Mouse (Mus musculus): Measurements from ENCODE around the gene Gm7029. TPM values are rescaled to one million over a fixed set of nuclear protein-coding genes. Genes with fewer than 3 reads are reported as not detected.
"Not testable (repeated sequence)": the region's sequence is repeated elsewhere in the genome, so short reads cannot be mapped to it uniquely, and the experiment has no call there.

Gm7029 gene
- not detected in 2 replicates for polyA plus RNA-seq (2012; ENCODE audit: insufficient read depth, insufficient read length, missing spikeins)

GRCm38 (mm10) chr17:33873537-33873936 lies at the start of gene Gm7029:
TSS of gene Gm7029 (plus strand) at chr17:33873837.
- not testable (repeated sequence) for H3K4me3 ChIP-seq (ENCODE audit: insufficient read depth, low read length); H3K4me1 ChIP-seq (ENCODE audit: control insufficient read depth, insufficient read depth, low read length); H3K27ac ChIP-seq (ENCODE audit: insufficient read depth, low read depth, low read length)

- peak within 1 kb of the TSS; percentile 86 for H3K27ac ChIP-seq (ENCODE audit: insufficient read depth, low read depth, low read length)
- peak within 1 kb of the TSS; percentile 72 for H3K4me3 ChIP-seq (ENCODE audit: insufficient read depth, low read length)
- H3K4me1 ChIP-seq (ENCODE audit: control insufficient read depth, insufficient read depth, low read length), result peaks cover 15% of the 10 kb centered on the region
- TF ChIP-seq CTCF (IDR thresholded peaks at IDR 0.05; ENCODE audit: low read depth, low read length) (no peak), POLR2A (IDR thresholded peaks at IDR 0.05; ENCODE audit: borderline replicate concordance, low read depth, low read length) (no peak; the same call in 1 of the 2 replicates)
Observed at GRCm38 (mm10) chr17:33824084-33824996, 49.3 kb upstream of the Gm7029 start, which contains the start of the genes Rps28 and Ndufa7. TSS of gene Rps28 (minus strand) at chr17:33824562. TSS of gene Ndufa7 (plus strand) at chr17:33824572.

GRCm38 (mm10) chr17:33824997-33825330 lies 48.7 kb upstream of the Gm7029 start:
- peaks cover 15% of the 10 kb centered on the region for H3K4me1 ChIP-seq (ENCODE audit: control insufficient read depth, insufficient read depth, low read length)
- H3K4me3 ChIP-seq (ENCODE audit: insufficient read depth, low read length), result peak overlapping the region; percentile 72
- H3K27ac ChIP-seq (ENCODE audit: insufficient read depth, low read depth, low read length), result peak overlapping the region; percentile 86

- peaks cover 15% of the 10 kb centered on the region for H3K4me1 ChIP-seq (ENCODE audit: control insufficient read depth, insufficient read depth, low read length)
- TF ChIP-seq POLR2A (IDR thresholded peaks at IDR 0.05; ENCODE audit: borderline replicate concordance, low read depth, low read length) (no peak), CTCF (IDR thresholded peaks at IDR 0.05; ENCODE audit: low read depth, low read length) (no peak)
- H3K4me3 ChIP-seq (ENCODE audit: insufficient read depth, low read length), result peak overlapping the region; percentile 48
- no peak overlapping the region for H3K27ac ChIP-seq (ENCODE audit: insufficient read depth, low read depth, low read length)
Observed at GRCm38 (mm10) chr17:33825462-33825861, 48.2 kb upstream of the Gm7029 start.

- no peak overlapping the region for H3K27ac ChIP-seq (ENCODE audit: insufficient read depth, low read depth, low read length)
- TF ChIP-seq CTCF (IDR thresholded peaks at IDR 0.05; ENCODE audit: low read depth, low read length) (peak; percentile 55), POLR2A (IDR thresholded peaks at IDR 0.05; ENCODE audit: borderline replicate concordance, low read depth, low read length) (no peak)
- H3K4me3 ChIP-seq (ENCODE audit: insufficient read depth, low read length), result no peak overlapping the region
Observed at GRCm38 (mm10) chr17:33826850-33827249, 46.8 kb upstream of the Gm7029 start.

GRCm38 (mm10) chr17:33828892-33829291 lies 44.7 kb upstream of the Gm7029 start:
- H3K4me1 ChIP-seq (ENCODE audit: control insufficient read depth, insufficient read depth, low read length), result peaks cover 4% of the 10 kb centered on the region
- H3K4me3 ChIP-seq (ENCODE audit: insufficient read depth, low read length), result no peak overlapping the region
- TF ChIP-seq POLR2A (IDR thresholded peaks at IDR 0.05; ENCODE audit: borderline replicate concordance, low read depth, low read length), result no peak
- no peak for TF ChIP-seq CTCF (IDR thresholded peaks at IDR 0.05; ENCODE audit: low read depth, low read length)
- H3K27ac ChIP-seq (ENCODE audit: insufficient read depth, low read depth, low read length), result no peak overlapping the region

More at GRCm38 (mm10) chr17:33826850-33827249, 46.8 kb upstream of the Gm7029 start:
- H3K4me1 ChIP-seq (ENCODE audit: control insufficient read depth, insufficient read depth, low read length), result peaks cover 10% of the 10 kb centered on the region

- H3K4me1 ChIP-seq (ENCODE audit: control insufficient read depth, insufficient read depth, low read length), result peaks cover 4% of the 10 kb centered on the region
- TF ChIP-seq POLR2A (IDR thresholded peaks at IDR 0.05; ENCODE audit: borderline replicate concordance, low read depth, low read length) (no peak), CTCF (IDR thresholded peaks at IDR 0.05; ENCODE audit: low read depth, low read length) (no peak)
- H3K4me3 ChIP-seq (ENCODE audit: insufficient read depth, low read length), result no peak overlapping the region
- H3K27ac ChIP-seq (ENCODE audit: insufficient read depth, low read depth, low read length), result no peak overlapping the region
Observed at GRCm38 (mm10) chr17:33829561-33829960, 44.1 kb upstream of the Gm7029 start.

- Histone ChIP-seq H3K4me3 (ENCODE audit: insufficient read depth, low read length) (peak within 1 kb of the TSS; percentile 78), H3K4me1 (ENCODE audit: control insufficient read depth, insufficient read depth, low read length) (peaks cover 8% of the 10 kb centered on the region), H3K27ac (ENCODE audit: insufficient read depth, low read depth, low read length) (no peak within 1 kb of the TSS)
- 0 out of 2 replicates have a peak, but pooled peaks have one; percentile 15 for TF ChIP-seq POLR2A (IDR thresholded peaks at IDR 0.05; ENCODE audit: borderline replicate concordance, low read depth, low read length)
- TF ChIP-seq CTCF (IDR thresholded peaks at IDR 0.05; ENCODE audit: low read depth, low read length), result no peak
Observed at GRCm38 (mm10) chr17:33842966-33843795, 30.5 kb upstream of the Gm7029 start, which contains the start of gene Cd320. TSS of gene Cd320 (plus strand) at chr17:33843091.

GRCm38 (mm10) chr17:33844196-33844595 lies 29.4 kb upstream of the Gm7029 start:
- Histone ChIP-seq H3K27ac (ENCODE audit: insufficient read depth, low read depth, low read length) (no peak overlapping the region), H3K4me1 (ENCODE audit: control insufficient read depth, insufficient read depth, low read length) (peaks cover 8% of the 10 kb centered on the region), H3K4me3 (ENCODE audit: insufficient read depth, low read length) (no peak overlapping the region)
- TF ChIP-seq POLR2A (IDR thresholded peaks at IDR 0.05; ENCODE audit: borderline replicate concordance, low read depth, low read length) (no peak), CTCF (IDR thresholded peaks at IDR 0.05; ENCODE audit: low read depth, low read length) (no peak)

- H3K4me1 ChIP-seq (ENCODE audit: control insufficient read depth, insufficient read depth, low read length), result peaks cover 8% of the 10 kb centered on the region
- TF ChIP-seq CTCF (IDR thresholded peaks at IDR 0.05; ENCODE audit: low read depth, low read length) (no peak), POLR2A (IDR thresholded peaks at IDR 0.05; ENCODE audit: borderline replicate concordance, low read depth, low read length) (no peak)
- H3K27ac ChIP-seq (ENCODE audit: insufficient read depth, low read depth, low read length), result no peak overlapping the region
- H3K4me3 ChIP-seq (ENCODE audit: insufficient read depth, low read length), result no peak overlapping the region
Observed at GRCm38 (mm10) chr17:33848139-33848538, 25.5 kb upstream of the Gm7029 start.

All from bone marrow macrophage, adult 2 months (primary cell).